Mouse (Mus musculus): ENCODE results near the gene Cass4.
A peak's percentile ranks its signal among the peaks of the same experiment; 100 is the strongest.

Cass4 gene

GRCm38 (mm10) chr2:172441176-172441575 lies 47.6 kb downstream of the Cass4 start:
- peak; percentile 18 to 26 for DNase-seq

GRCm38 (mm10) chr2:172445617-172446016 lies 52.0 kb downstream of the Cass4 start:
- DNase-seq, result no peak

- DNase-seq, result peak in 1 of 2 experiments; percentile 20
Observed at GRCm38 (mm10) chr2:172447317-172447716, 53.7 kb downstream of the Cass4 start.

GRCm38 (mm10) chr2:172448329-172448728 lies 54.7 kb downstream of the Cass4 start:
- DNase-seq, result no peak

- DNase-seq, result no peak
Observed at GRCm38 (mm10) chr2:172450640-172451039, 57.0 kb downstream of the Cass4 start.

- peak in 1 of 2 experiments; percentile 17 for DNase-seq
Observed at GRCm38 (mm10) chr2:172452031-172452430, 58.4 kb downstream of the Cass4 start.

- no peak for DNase-seq
Observed at GRCm38 (mm10) chr2:172452458-172452857, 58.9 kb downstream of the Cass4 start.

GRCm38 (mm10) chr2:172458496-172458895 lies 64.9 kb downstream of the Cass4 start, which contains the start of gene Gcnt7:
Gcnt7 (minus strand) TSS chr2:172458596.
- no peak for DNase-seq

GRCm38 (mm10) chr2:172460647-172461046 lies 67.1 kb downstream of the Cass4 start:
- no peak for DNase-seq

GRCm38 (mm10) chr2:172462813-172463212 lies 69.2 kb downstream of the Cass4 start:
- DNase-seq, result no peak

GRCm38 (mm10) chr2:172466427-172467132 lies 73.0 kb downstream of the Cass4 start:
- peak; percentile 59 to 72 for DNase-seq

GRCm38 (mm10) chr2:172467206-172467605 lies 73.6 kb downstream of the Cass4 start:
- DNase-seq, result no peak

GRCm38 (mm10) chr2:172468346-172468819 lies 74.8 kb downstream of the Cass4 start:
- peak; percentile 72 to 82 for DNase-seq

- no peak for DNase-seq
Observed at GRCm38 (mm10) chr2:172472318-172472717, 78.7 kb downstream of the Cass4 start, which contains the start of gene Fam209. Fam209 (plus strand) TSS chr2:172472520.

- no peak for DNase-seq
Observed at GRCm38 (mm10) chr2:172473591-172473990, 80.0 kb downstream of the Cass4 start.

- peak; percentile 15 to 23 for DNase-seq
Observed at GRCm38 (mm10) chr2:172474970-172475369, 81.4 kb downstream of the Cass4 start.

- no peak for DNase-seq
Observed at GRCm38 (mm10) chr2:172476707-172477260, 83.2 kb downstream of the Cass4 start.

- no peak for DNase-seq
Observed at GRCm38 (mm10) chr2:172477350-172477749, 83.8 kb downstream of the Cass4 start.

GRCm38 (mm10) chr2:172477860-172478259 lies 84.3 kb downstream of the Cass4 start:
- peak in 1 of 2 experiments; percentile 21 for DNase-seq

- DNase-seq, result no peak
Observed at GRCm38 (mm10) chr2:172480296-172480695, 86.7 kb downstream of the Cass4 start.

- DNase-seq, result no peak
Observed at GRCm38 (mm10) chr2:172481654-172482385, 88.2 kb downstream of the Cass4 start.

All from kidney, adult 8-10 months (tissue).